Mouse (Mus musculus): ENCODE measurements around the gene Map3k3.
"Not testable (repeated sequence)": the region's sequence is repeated elsewhere in the genome, so short reads cannot be mapped to it uniquely, and the experiment has no call there.

Gene Map3k3

GRCm38 (mm10) chr11:106192241-106192640 lies 107.8 kb downstream of the Map3k3 start:
- no peak for DNase-seq (ENCODE audit: low read depth)

GRCm38 (mm10) chr11:106192657-106193370 lies 108.4 kb downstream of the Map3k3 start:
- no peak for DNase-seq (ENCODE audit: low read depth)

GRCm38 (mm10) chr11:106193371-106194154 lies 109.2 kb downstream of the Map3k3 start:
- DNase-seq (ENCODE audit: low read depth): peak; percentile 99

- DNase-seq (ENCODE audit: low read depth): no peak
Observed at GRCm38 (mm10) chr11:106194155-106194541, 109.7 kb downstream of the Map3k3 start.

- DNase-seq (ENCODE audit: low read depth): peak; percentile 9
Observed at GRCm38 (mm10) chr11:106194891-106195290, 110.5 kb downstream of the Map3k3 start.

GRCm38 (mm10) chr11:106195341-106195740 lies 110.9 kb downstream of the Map3k3 start:
- peak; percentile 78 for DNase-seq (ENCODE audit: low read depth)

GRCm38 (mm10) chr11:106198277-106198676 lies 113.9 kb downstream of the Map3k3 start:
- no peak for DNase-seq (ENCODE audit: low read depth)

- DNase-seq (ENCODE audit: low read depth): not testable (repeated sequence)
Observed at GRCm38 (mm10) chr11:106199997-106200396, 115.6 kb downstream of the Map3k3 start.

- DNase-seq (ENCODE audit: low read depth): no peak
Observed at GRCm38 (mm10) chr11:106200756-106201155, 116.3 kb downstream of the Map3k3 start.

GRCm38 (mm10) chr11:106201337-106202122 lies 117.1 kb downstream of the Map3k3 start:
- no peak for DNase-seq (ENCODE audit: low read depth)

GRCm38 (mm10) chr11:106202123-106202465 lies 117.7 kb downstream of the Map3k3 start, which contains the start of gene Strada:
Gene Strada (minus strand): TSS chr11:106202168.
- DNase-seq (ENCODE audit: low read depth): no peak

All from NIH3T3 (cell line).